Mouse (Mus musculus) adrenal gland, adult (tissue): Measurements from ENCODE around the gene Cd80.
A peak's percentile ranks its signal among the peaks of the same experiment; 100 is the strongest.
"Not testable (repeated sequence)": the region's sequence is repeated elsewhere in the genome, so short reads cannot be mapped to it uniquely, and the experiment has no call there.

Experiments
- DNase-seq, 2 experiments: peaks; one replicate each; pipeline ENCODE4 v3.0.0; 2022 to 2023; ENCODE audit warnings: low spot score in 1 of 2; ENCODE audit not compliant: inconsistent age in 2 of 2

Gene Cd80

DNA sequence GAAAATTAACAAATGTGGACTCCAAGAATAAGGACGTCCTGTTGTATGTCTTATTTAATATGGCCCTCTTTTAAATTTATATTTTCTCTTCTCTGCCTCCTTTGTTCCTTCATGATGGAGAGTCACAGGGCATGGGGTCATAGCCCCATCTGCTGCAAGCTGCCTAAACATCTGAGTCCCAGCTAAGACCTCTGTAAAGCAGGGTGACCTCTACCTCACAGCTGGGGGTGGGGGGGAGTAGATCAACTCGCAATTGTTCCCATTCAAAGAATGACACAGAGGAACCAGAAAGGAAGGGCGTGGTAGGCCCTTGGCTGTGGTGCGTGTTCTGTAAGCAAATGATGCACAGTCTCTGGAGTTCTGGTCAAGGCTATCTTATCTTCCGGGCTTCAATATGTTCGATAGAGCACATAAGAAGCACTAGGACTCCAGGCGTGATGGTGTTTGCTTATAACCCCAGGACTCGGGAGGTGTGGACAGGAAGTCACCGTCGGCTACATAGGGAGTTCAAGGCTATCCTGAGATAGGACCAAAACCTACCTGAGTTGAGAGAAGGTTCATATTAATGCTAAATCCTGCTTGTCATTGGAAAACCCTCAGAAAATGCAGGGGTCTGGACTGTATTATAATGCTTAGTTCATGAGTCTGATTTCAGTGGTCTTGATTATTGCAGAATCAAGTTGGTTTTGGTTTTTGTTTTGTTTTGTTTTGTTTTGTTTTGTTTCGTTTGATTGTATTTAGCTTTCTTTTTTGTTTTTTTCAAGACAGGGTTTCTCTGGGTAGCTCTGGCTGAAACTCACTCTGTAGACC lies 16.5 kb downstream of the Cd80 start:
- DNase-seq = no peak

DNA sequence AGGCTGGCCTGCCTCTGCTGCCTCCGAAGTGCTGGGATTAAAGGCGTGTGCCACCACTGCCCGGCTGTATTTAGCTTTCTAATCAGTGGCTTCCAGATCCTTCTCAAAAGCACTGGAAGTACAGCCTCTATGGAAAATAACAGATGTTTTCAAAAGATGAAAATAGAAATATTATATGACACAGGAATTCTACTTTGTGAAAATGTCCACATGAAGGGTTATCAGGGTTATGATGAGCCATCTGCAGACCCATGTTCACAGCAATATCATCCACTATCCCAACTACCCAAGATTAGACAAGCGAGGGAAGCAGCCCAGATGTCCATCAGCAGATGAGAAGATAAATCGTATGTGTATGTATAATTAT lies 17.1 kb downstream of the Cd80 start:
- DNase-seq = no peak

DNA sequence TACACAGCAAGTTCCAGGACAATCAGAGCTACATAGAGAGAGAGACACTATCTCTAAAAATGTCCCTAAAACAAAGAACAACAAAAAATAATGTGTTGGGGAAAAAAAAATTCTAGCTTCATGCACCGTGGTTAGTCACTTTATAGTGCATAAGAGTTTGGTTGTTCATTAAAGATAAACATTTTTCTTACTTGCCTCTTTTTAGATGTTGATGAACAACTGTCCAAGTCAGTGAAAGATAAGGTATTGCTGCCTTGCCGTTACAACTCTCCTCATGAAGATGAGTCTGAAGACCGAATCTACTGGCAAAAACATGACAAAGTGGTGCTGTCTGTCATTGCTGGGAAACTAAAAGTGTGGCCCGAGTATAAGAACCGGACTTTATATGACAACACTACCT lies 18.3 kb downstream of the Cd80 start:
- no peak for DNase-seq

DNA sequence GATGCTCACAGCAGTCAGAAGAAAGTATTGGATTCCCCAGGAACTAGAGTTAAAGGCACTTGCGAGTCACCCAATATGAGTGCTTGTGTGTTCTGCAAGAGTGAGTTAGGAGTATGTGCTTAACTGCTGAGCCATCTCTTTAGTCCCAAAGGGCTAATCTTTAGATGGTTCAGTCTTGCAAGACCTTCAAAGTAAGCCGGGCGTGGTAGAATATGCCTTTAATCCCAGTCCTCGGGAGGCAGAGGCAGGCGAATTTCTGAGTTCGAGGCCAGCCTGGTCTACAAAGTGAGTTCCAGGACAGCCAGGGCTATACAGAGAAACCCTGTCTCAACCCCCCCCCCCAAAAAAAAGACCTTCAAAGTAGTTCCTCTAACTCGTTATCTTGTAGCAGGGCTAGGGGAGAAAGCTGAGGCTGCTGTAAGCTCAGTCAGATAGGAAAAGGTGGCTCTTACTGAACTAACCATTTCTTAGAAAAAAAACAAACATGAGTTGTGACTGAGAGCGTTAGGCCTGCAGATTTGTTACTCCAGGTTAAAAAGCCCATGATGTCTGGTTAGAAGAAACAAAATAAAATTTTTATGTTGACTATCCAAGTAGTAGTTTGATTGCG lies 19.4 kb downstream of the Cd80 start:
- no peak for DNase-seq

DNA sequence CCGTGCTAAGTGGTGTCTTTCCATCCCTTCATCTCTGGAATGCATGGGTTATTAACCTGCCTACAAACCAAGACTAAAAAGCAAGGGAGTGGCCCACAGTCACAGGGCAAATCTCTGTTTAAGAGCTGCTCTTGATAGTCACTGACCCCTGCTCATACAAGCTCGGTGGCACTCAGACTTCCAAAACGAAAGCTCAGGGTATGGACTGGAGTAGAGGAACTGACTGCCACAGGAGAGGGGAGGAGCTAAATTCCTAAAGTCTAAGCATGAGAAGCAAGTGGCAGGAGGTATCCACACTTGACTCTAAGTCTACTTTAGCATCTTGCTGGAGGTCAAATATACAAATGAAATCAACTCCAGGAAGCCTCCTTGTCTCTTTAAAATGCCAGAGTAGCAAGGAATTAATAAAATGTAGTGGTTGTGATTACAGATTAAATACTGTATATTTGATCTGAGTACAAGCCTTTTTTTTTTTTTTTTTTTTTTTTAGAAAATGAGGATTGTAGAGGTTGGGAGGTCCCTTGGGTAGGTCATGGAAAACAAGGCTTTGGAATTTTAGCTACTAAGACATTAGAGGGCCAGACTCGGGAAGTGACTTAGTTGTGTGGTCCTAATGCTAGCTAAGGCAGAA lies 20.4 kb downstream of the Cd80 start:
- peak in 1 of 2 experiments; percentile 57 for DNase-seq

DNA sequence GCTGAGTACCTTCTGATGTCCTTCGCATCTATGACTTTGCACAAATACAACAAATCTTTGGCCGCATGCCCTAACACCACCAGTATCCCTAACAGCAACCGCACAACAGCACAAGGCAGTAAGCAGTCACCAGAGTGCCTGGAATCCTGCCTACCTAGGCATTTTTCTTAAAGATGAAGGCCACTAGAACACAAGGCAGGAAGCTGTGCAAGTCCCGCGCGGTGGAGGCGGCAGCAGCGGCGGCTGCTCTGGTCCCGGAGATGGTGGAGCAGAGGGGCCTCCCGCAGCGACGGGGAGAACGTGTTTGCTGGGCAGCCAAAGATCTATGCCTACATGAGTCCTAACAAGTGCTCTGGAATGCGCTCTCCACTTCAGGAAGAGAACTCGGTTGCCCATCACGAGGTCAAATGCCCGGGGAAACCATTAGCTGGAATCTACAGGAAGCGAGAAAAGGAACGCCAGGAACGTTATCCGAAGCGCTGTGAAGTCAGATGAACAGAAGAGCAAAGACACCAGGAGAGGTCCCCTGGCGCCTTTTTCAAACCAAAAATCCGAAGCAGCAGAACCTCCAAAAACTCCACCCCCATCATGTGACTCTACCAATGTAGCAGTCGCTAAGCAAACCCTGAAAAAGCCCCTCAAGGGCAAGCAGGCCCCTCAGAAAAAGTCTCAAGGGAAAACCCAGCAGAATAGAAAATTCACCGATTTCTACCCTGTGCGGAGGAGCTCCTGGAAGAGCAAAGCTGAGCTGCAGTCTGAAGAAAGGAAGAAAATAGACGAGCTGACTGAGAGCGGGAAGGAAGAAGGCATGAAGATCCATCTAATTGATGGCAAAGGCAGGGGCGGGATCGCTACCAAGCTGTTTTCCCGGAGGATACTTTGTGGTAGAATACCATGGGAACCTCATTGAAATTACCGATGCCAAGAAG lies 21.2 kb downstream of the Cd80 start:
- DNase-seq = peak; percentile 65 to 91

DNA sequence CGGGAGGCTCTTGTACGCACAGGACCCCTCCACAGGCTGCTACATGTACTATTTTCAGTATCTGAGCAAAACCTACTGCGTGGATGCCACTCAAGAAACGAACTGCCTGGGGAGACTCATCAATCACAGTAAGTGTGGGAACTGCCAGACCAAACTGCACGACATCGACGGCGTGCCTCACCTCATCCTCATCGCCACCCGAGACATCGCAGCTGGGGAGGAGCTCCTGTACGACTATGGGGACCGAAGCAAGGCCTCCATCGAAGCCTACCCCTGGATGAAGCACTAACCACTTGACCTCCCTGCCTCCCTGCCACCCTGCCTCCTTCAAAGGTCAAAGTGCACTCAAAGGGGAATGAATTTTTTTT lies 21.9 kb downstream of the Cd80 start:
- not testable (repeated sequence) for DNase-seq

DNA sequence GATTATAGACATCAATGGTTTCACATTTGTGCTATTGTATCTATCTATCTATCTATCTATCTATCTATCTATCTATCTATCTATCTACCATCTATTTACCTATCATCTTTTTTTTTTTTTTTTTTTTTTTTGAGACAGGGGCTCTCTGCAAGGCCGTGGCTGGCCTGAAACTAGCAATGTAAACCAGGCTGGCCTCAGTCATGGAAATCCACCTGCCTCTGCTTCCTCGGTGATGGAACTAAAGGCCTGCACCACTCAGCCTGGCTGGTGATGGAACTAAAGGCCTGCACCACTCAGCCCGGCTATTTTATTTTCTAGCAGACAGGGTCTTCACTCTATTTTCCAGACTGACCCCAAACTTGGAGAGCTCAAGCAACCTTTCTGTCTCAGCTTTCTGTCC lies 22.9 kb downstream of the Cd80 start:
- no peak for DNase-seq

DNA sequence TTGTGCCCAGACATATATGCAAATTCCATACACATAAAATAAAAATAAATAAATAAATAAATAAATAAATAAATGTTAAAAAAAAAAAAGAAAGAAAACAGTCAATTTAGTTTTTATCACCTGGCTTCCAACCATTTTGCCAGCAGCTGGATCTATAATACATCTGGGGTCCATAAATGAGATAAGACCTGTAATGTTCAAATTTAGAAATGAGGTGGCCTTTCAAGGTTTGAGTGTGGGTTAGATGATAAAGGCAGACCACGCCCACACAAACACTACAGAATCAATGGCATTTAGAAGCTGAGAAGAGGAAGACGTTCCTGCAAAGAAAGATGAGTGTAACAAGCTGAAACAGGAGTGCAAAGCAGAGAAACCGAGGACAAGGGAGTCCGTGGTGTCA lies 26.0 kb downstream of the Cd80 start:
- DNase-seq = no peak

DNA sequence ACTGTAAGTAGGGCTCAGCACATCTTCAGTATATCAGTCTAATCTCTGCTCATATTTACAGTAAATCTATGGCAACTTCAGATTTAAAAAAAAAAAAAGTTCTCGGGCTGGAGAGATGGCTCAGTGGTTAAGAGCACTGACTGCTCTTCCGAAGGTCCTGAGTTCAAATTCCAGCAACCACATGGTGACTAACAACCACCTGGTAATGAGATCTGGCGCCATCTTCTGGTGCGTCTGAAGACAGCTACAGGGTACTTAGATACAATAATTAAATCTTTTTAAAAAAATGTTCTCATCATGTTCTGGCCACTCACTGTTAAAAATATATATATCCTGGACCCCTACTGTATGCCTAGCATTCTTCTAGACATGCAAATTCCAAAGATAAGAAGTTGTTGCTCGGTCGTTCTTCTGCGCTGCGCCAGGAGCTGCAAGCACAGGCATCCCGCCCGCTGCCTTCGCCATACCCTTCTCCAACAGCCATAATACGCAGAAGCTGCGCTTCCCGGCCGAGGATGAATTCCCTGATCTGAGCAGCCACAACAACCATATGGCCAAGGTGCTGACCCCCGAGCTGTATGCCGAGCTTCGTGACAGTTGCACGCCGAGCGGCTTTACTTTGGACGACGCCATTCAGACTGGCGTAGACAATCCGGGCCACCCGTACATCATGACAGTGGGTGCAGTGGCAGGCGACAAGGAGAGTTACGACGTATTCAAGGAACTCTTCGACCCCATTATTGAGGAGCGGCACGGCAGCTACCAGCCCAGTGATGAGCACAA lies 27.6 kb downstream of the Cd80 start:
- peak; percentile 49 to 82 for DNase-seq

DNA sequence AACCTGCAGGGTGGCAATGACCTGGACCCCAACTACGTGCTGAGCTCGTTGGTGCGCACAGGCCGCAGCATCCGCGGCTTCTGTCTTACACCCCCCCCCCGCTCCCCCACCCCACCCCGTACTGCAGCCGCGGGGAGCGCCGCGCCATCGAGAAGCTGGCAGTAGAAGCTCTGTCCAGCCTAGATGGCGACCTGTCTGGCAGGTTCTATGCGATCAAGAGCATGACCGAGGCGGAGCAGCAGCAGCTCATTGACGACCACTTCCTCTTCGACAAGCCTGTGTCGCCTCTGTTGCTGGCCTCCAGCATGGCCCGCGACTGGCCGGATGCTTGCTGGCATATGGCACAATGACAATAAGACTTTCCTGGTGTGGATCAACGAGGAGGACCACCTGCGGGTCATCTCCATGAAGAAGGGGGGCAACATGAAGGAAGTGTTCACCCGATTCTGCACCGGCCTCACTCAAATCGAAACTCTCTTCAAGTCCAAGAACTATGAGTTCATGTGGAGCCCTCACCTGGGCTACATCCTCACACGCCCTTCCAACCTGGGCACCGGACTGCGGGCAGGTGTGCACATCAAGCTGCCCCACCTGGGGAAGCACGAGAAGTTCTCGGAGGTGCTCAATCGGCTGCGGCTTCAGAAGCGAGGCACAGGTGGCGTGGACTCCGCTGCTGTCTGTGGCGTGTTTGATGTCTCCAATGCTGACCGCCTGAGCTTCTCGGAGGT lies 28.4 kb downstream of the Cd80 start:
- peak in 1 of 2 experiments; percentile 22 for DNase-seq

DNA sequence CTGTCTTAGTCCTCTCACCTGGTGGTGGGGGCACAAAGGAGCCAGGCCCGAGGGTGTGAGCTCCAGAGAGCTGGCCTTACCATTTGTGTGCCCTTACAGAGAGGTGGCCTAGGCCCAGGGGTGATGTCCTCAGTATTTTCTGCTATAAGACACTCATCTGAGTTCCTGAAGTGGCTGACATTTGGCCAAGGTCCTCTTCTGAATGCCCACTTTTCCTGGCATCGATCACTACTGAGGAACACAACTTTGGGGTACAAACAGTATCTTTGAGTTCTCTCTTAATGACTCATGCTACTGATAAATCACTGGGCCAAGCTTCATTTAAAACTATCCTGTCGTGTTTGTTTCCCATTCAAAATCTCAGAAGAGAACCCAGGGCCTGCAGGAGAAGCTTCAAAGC lies 37.2 kb downstream of the Cd80 start:
- DNase-seq = peak; percentile 75

DNA sequence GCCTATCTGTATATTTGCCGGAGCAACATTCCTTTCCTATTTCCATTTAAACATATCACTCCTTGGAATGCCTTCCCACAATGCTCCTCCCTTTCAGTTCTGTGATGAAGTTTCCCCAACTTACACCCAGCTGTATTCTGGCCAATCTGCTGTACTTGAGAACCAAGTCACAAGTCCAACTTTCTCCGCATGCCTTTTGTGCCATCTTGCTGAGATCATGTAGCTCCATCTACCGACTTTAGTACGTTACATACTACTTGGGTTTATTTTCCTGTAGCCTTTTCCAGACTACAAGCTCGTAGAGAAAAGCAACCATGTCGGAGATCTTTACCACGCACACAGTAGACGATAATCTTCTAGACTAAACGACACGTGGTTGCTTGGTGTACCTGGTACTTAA lies 38.5 kb downstream of the Cd80 start:
- DNase-seq = no peak

DNA sequence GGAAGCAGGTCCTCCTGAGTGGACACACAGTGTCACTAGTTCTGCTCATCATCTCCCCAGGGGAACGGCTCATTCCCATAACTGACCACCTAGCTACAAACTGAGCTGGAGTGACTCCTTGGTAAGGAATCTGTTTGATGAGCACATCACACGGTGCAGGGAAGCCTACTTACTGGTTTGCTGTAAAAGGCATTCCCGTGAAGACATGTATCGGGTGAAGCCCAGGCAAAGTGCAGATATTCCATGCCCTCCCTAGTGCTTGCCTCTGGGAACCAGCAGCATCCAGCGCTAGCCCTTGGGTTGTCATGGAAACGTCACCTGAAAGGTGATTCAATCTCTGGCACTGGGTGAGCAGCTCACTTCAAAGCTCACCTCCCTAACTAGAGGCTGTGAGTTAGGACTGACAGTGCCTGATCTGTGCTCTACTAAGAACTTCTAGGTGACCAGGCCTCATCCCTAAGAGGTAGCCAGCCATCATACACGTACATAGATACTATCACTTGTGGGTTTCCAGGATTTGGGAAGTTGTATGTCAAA lies 41.3 kb downstream of the Cd80 start:
- no peak for DNase-seq

DNA sequence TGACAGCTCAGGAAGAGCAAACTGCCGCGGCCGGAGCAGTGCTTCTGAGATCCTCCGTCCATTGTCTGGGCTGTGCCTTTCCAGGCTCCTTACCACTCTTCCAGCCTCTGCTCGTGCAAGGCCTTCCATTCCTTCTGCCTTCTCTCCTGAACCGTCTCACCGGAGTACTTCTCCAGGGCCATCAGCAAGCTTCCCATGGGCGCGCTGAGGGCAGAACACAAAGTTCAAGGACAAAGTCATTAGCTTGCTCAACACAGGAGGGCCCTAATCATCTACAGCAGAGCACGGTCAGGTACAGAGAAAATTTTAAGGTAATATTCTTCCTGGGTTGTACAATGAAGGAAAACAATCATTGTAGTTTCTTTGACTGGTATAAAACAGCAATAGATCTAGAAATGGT lies 47.1 kb downstream of the Cd80 start:
- peak; percentile 55 to 65 for DNase-seq

DNA sequence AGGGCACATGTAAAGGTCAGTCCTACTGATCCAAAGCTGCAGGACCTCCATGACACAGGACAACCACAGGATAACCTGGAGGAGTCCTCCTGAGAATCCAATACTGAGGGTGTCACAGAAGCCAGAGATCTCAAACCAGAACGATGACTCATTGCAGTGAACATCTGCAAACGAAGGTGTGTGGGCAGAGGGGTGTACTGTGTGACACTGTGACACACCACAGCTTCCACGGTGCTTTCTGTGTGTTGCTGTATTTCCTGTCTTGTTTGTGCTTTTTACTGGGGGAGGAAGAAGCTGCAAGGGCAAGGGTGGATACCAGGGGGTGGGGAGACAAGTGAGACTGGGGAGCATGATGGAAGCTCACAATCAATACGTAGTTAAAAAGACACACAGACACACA lies 48.2 kb downstream of the Cd80 start:
- no peak for DNase-seq

DNA sequence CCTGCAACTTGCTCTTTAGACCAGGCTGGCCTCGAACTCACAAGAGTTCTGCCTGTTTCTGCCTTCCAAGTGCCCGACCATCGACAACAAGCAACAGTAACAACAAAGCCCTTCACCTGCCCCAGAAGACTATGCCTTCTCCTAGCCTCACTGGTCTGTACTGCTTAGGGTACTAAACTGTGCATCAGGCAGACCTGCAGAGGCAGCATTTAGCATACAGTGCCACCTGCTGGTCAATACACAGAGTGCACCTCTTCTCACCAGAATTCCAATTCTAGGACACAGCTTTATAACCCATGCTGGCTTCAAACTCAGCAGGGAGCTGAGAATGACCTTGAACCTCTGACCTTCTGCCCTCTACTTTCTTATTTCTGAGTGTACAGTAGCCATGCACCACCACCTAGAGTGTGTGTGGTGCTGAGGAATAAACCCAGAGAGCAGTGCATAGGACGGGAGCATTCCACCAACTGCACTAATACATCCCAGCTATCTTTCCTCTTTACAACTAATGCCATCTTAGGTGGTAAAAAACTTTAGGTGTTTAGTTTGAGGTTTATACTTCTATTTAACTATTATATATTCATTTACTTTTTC lies 50.8 kb downstream of the Cd80 start:
- peak; percentile 64 to 91 for DNase-seq

DNA sequence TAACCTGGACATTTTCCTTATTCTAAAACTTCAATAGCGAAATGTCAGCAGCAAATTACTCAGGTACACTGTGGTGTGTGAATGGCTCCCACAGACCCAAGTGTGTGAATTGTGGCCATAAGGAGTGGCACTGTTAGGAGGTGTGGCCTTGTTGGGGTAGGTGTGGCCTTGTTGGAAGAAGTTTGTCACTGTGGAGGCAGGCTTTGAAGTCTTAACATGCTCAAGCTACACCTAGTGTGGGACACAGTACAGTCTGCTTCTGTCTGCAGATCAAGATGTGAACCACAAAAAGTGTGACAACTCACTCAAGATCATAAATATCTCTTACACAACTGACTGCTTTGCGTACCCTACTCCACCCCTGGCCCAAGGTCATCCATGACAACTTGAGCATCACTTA lies 55.5 kb downstream of the Cd80 start:
- no peak for DNase-seq

DNA sequence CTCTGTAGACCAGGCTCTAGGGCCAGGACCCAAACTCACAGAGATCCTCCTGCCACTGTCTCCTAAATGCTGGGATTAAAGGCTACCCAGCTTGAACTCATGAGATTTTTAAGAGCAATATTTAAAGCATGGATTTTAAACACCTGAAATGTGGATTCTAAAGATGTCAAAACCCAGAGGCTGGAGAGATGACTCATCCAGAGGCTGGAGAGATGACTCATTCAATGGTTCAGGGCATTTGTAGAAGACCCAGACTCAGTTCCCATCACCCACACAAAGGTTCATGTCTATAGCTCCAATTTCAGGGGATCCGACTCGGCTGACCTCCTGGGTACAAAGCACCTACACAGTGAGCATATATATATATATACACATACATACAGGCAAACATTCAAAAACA lies 63.8 kb downstream of the Cd80 start:
- DNase-seq = no peak
